Mouse (Mus musculus): ENCODE measurements around the gene Stat5b.

GRCm38 (mm10) chr11:100735134-100735865 lies 115.2 kb downstream of the Stat5b start:
- TF ChIP-seq CTCF (IDR thresholded peaks at IDR 0.05; ENCODE audit: borderline replicate concordance, insufficient read depth, low read length) (no peak), POLR2A (IDR thresholded peaks at IDR 0.05; ENCODE audit: low read depth, low read length) (no peak)
